Mouse (Mus musculus): Measurements from ENCODE around the gene Ubap2l. TPM values are rescaled to one million over a fixed set of nuclear protein-coding genes. Genes with fewer than 3 reads are reported as not detected.

The Ubap2l gene
- polyA plus RNA-seq, 1 experiment from 2014 or later, result 145 TPM

DNA sequence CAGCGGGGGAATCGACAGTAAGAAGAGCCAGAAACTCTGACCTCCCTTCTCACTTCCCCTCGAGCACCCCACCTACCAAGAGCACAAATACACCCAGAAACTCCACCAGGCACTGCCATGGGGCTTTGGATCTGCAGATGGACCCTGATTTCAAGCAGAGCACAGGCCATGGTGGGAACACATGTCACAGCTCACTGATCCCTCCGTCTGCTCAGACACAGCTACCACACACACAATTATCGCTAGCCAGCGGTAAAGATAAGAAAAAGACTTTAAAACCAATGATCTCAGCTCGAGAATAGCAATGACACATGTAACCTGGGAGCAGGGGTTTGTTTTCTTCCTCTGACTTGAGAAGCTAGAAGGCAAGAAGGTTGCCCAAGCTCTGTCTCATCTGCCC lies 83.9 kb downstream of the Ubap2l start:
- no peak for DNase-seq (ENCODE audit: low spot score)

DNA sequence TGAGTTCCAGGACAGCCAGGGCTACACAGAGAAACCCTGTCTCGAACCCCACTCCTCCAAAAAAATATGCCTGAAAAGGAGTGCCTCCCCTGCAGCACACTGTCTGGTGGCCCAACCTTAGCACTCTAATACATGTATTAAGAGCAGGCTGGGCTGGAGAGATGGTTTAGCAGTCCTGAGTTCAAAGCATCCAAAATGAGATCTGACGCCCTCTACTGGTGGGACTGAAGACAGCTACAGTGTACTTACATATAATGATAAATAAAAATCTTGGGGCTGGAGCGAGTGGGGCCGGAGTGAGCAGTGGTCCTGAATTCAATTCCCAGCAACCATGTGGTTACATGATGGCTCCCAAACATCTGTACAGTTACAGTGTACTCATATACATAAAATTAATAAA lies 85.5 kb downstream of the Ubap2l start:
- peak; percentile 57 for DNase-seq (ENCODE audit: low spot score)

DNA sequence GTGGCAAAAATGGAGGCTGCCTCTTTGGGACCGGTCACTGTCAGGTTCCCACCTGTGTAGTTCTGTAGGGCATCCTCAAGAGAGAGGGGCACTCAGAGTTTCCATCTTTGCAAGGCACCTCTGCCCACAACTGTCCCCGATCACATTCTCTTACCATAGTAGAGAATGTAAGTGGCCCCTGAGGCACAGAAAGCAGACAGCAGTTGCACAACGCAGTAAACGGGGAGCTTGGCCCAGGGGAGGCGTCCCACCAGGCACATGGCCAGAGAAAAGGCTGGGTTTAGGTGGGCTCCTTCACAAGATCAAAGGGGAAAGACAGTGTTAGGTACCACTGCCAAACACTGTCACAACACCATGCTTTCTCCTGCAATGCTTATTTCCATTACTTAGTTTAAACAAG lies 86.5 kb downstream of the Ubap2l start:
- DNase-seq (ENCODE audit: low spot score), result no peak

DNA sequence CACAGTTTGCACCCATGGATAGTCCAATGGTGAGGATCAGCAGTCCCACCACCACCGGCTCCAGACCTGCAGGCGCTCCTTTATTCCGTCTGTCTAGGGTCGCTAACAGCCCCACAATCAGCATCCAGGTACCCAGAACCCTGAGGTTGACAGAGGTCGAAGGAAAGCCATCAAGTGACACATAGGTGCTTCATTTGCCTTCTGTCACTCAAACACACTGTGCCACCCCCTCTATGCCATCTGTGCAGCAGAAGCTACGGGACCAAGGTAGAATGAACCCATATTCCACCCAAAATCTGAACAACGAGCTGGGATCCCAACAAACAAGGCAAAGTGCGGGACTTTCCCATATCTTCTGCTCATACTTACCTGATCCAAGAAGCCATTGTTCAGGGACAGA lies 86.9 kb downstream of the Ubap2l start:
- no peak for DNase-seq (ENCODE audit: low spot score)

DNA sequence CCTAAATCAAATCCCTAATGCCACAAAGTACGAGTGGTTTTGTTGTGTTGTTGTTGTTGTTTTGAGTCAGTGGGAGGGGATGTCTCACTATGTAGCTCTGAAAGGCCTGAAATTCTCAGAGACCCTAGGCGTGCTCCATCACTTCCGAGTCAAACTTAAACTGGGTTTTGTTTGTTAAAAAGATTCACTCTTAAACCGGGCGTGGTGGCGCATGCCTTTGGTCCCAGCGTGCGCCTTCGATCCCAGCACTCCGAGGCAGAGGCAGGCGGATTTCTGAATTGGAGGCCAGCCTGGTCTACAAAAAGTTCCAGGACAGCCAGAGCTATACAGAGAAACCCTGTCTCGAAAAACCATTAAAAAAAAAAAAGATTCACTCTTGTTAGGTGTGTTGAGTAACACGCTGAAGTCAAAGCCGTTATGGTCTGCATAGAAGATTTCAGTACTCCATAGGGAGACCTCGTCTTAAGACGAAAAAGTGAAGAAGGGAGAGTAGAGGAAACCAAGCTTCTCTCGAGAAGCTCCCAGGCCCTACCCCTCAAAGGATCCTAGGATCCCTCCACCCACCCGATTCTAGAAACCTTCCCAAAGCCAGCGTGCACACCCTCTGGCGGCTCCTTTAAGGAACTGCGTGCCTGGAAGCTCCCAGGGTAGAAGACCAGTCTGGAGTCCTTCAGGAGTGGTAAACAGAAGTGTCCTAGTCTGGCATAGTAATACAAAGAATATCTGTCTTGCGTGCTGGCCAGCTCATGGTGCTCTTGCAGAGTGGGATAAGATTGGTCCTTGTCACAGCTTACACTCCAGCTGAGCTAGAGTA lies 88.3 kb downstream of the Ubap2l start:
- DNase-seq (ENCODE audit: low spot score), result peak; percentile 68

DNA sequence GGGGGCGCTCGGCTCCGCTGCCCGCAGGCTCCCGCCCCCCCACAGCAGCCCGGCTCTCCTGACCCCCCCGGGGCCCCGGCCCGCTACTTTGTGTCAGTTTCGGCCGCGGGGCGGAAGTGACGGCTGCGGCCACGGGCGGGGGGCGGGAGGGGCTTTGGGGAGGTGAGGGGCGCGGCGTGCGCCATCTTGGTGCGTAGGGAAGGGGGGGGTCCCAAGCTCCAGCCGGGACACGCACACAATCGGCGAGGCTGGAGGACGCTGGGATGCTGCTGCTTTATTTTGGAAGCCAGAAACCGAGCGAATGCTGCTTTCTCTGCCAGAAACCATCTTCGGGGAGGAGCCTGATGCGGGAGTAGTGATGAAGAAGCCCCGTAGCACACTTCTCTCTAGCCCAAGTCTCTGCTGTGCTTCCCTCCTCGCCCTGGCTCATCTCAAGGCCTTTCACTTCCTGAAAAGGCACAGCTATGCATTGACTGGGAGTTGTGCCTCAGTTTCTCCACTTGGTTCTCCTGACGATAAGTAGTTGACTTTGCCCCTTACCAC lies 89.1 kb downstream of the Ubap2l start, which contains the start of gene Atp8b2:
Gene Atp8b2, minus strand, starts transcription at position 288 of the 543 bp plus-strand sequence.
- DNase-seq (ENCODE audit: low spot score), result peak; percentile 75

DNA sequence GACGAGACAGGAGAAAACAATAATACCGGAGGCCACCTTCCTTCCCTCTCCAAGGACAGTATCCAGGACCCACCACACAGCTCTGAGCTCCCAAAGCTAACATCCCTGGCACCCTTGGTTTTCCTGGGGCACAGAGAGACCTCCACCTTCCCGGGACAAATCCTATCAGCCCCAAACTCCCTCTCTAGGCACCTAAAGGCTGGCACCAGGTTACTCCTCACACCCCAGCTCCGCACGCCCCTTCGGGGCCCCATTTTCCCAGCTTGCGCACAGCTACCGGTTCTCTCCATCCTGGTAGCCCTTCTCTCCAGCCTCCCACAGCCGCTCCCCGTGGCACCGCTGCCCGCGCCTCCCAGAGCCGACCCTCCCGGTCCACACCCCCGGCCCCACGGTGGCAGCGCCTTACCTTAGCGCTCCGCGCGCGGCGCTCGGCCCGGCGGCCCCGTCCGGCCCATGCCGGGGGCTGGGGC lies 89.6 kb downstream of the Ubap2l start:
- DNase-seq (ENCODE audit: low spot score), result no peak

DNA sequence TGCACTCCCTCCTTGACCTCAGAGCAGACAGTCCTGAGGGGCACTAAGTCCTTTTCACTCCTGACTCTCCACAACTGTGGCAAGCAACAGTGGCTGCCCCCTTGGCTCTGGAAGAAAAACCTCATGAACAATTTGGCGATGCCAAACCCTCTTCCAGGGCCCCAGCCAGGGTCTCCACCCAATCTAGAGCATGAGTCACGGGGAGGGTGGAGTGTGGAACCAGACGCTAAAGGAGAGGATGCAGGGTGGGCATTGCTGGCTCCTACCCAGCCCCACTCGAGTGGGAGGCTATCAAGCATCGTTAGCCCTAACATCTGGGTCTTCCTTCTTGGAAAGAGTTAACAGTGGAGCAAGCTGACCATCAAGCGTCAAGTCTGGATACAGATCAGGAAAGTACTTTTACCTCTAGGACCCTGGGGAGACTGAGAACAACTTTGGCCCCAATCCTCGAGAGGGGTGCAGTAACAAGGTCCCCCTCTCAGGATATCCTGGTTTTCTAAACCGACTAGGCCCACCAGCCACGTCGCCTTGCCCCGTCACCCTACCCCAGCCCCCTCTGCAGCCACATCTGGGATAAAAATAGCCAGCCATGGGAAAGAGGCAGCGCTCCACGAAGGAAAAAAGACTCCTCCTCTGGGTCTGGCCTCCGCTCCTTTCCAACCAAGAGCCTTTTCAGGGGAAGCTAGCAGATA lies 90.2 kb downstream of the Ubap2l start:
- peak; percentile 26 for DNase-seq (ENCODE audit: low spot score)

DNA sequence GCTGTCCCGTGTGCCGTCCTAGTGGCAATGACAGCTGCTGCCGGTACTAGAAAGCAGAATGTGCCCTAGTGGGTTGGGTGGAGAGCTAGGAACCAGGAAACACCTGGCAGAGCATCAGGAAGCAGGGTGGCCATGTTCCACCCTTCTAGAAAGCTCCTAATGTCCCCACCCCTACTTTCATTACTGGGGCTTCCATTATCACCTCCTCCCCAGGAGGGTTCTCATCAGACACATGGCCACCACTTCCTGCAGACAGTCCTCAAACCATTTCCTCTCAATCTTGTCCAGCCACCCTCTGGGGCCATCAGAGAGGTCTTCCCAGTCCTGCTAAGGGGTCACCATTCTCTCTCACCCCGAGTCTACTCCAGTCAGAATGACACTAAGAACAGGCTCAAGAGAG lies 91.0 kb downstream of the Ubap2l start:
- peak; percentile 48 for DNase-seq (ENCODE audit: low spot score)

DNA sequence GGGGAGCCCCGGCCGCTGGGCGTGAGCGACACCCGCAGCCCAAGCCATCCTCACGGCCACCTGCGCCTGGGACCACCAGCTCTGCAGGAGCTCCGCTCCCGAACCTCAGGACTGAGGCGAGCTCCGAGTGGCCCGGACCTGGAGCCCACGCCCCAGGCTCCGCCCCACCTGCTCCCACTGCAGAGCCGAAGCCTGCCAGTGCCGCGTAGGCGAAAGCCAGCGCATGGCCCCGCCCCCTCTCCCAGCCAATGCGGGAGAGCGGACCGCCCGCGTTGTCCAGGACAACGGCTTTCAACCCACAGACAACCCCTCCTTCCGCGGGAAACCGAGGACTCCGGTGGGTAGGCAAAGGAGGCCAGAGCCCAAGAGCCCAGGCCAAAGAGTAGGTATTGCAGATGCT lies 92.0 kb downstream of the Ubap2l start:
- peak; percentile 84 for DNase-seq (ENCODE audit: low spot score)

DNA sequence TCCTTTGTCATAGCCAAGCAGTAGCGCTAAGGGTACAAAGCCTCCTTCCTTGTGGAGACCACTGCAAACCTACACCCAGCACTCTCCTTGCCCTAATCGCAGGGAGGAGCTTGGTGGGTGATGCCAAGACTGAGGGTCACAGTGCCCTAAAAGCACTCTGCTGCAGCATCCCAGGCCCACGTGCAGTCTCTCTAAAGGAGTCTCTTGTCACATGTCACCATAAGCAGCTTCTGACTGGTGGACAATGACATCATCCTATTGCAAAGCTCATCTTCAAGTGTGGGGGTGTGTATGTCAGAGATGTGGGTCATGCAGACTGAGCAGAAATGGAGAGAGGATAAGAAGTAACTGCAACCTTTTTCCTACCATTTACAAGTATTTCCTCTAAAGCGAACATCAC lies 93.0 kb downstream of the Ubap2l start:
- DNase-seq (ENCODE audit: low spot score), result no peak

DNA sequence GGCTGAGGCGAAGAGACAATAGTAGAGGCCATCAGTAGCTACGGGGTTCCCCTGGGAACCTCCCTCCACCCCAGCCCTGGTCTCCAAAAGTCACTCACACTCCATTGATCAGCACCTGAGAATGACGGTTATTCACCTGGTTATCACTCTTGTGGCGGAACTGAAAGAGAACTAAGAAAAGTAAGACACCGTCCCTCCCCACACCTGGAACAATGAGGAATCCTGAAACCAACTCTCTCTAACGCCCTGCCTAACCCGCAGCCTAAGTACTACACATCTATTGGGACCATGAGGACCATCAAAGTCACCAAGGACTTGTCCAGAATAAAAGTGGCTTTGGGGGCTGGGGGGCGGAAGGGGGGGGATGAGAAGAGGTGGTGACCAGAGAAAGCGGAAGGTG lies 94.5 kb downstream of the Ubap2l start:
- no peak for DNase-seq (ENCODE audit: low spot score)

DNA sequence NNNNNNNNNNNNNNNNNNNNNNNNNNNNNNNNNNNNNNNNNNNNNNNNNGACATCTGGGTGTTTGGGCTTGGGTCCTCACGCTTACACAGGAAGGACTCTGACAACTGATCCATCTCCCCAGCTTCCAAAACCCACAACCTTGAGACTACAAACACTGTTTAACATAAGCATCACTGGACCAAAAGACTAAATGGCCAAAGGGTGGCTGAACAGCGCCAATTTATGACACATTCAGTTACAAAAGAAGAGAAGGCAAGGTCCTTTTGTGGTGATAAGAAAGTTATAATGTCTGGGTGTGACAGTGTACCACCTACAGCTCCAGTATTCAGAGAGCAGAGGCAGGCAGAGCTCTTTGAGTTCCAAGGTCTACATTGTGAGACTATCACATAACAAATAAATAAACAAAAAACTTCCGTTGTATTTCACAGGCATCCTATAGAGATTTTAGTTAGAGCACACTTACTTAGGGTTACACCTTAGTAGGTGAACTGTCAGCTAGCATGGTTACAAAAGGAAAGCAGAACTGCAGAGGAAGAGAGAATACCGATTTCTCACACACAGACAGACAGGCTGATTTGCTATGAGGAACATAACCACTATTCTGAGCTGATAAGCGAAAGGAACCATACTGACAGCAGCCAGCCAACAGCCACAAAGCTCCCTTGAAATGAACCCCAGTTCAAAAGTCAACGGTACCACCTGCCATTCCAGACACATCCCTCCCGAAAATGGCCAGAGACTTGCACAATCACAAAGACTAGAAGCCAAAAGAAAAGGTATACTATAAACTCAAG lies 96.1 kb downstream of the Ubap2l start:
- no peak for DNase-seq (ENCODE audit: low spot score)

DNA sequence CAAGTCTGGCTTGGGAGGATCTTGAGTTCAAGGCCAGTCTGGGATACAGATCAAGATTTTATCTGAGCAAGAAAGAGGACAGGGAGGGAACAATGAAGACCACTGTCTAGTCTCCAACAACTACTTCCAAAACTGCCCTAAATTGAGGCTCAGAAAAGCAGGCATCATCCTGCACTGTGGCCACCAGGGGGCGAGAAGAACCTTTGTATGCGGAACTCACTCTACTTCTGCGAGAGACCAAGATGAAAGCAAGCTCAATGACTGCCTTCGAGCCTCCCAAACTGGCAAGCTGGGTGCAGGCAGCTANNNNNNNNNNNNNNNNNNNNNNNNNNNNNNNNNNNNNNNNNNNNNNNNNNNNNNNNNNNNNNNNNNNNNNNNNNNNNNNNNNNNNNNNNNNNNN lies 99.0 kb downstream of the Ubap2l start:
- peak; percentile 85 for DNase-seq (ENCODE audit: low spot score)

MicroRNA genes within 50 kb of the gene (microRNA counts, 519-probe panel; counts per million panel counts)
- microRNA mmu-miR-190b, result 4,785 counts per million, percentile 82 among the panel's probes with 10 or more counts

Small RNA genes within 50 kb of the gene (microRNA-seq; reads per million reads assigned to microRNA genes)
- gene Mir190b (ENCODE audit: borderline number of aligned reads), result 27.1 reads per million, percentile 31 among the genes with 10 or more reads in this experiment
- gene Mir7669 (ENCODE audit: borderline number of aligned reads), result 2.9 reads per million

Other genes with a start within 250 kb of the Ubap2l start
- gene She, start 221.3 kb downstream of the Ubap2l start, polyA plus RNA-seq (2015; fragmentation: Nextera tagmentation; extraction: Ambion mirVana), result 1.0 and 1.1 TPM in 2 replicates
- gene Il6ra, start 139.4 kb downstream of the Ubap2l start, polyA plus RNA-seq (2015; fragmentation: Nextera tagmentation; extraction: Ambion mirVana), result 4.1 and 4.2 TPM in 2 replicates
- 7.9 and 8.7 TPM in 2 replicates for gene Atp8b2, start 89.1 kb downstream of the Ubap2l start, polyA plus RNA-seq (2015; fragmentation: Nextera tagmentation; extraction: Ambion mirVana)
- 126 and 141 TPM in 2 replicates for gene Hax1, start 53.8 kb downstream of the Ubap2l start, polyA plus RNA-seq (2015; fragmentation: Nextera tagmentation; extraction: Ambion mirVana)
- gene 4933434E20Rik, start 992 bp downstream of the Ubap2l start, polyA plus RNA-seq (2015; fragmentation: Nextera tagmentation; extraction: Ambion mirVana), result 176 and 182 TPM in 2 replicates
- 687 and 711 TPM in 2 replicates for gene Tpm3, start 20.0 kb upstream of the Ubap2l start, polyA plus RNA-seq (2015; fragmentation: Nextera tagmentation; extraction: Ambion mirVana)
- gene Nup210l, start 51.5 kb upstream of the Ubap2l start, polyA plus RNA-seq (2015; fragmentation: Nextera tagmentation; extraction: Ambion mirVana), result 0.15 and 0.27 TPM in 2 replicates
- 2,641 and 2,777 TPM in 2 replicates for gene Rps27, start 161.0 kb upstream of the Ubap2l start, polyA plus RNA-seq (2015; fragmentation: Nextera tagmentation; extraction: Ambion mirVana)
- gene Rab13, start 161.1 kb upstream of the Ubap2l start, polyA plus RNA-seq (2015; fragmentation: Nextera tagmentation; extraction: Ambion mirVana), result 5.0 and 5.8 TPM in 2 replicates
- 169 and 171 TPM in 2 replicates for gene Jtb, start 179.0 kb upstream of the Ubap2l start, polyA plus RNA-seq (2015; fragmentation: Nextera tagmentation; extraction: Ambion mirVana)
- 3.3 and 3.9 TPM in 2 replicates for gene Creb3l4, start 190.9 kb upstream of the Ubap2l start, polyA plus RNA-seq (2015; fragmentation: Nextera tagmentation; extraction: Ambion mirVana)
- 92.7 and 96.1 TPM in 2 replicates for gene Slc39a1, start 195.5 kb upstream of the Ubap2l start, polyA plus RNA-seq (2015; fragmentation: Nextera tagmentation; extraction: Ambion mirVana)
- 16.1 and 21.1 TPM in 2 replicates for gene Crtc2, start 201.5 kb upstream of the Ubap2l start, polyA plus RNA-seq (2015; fragmentation: Nextera tagmentation; extraction: Ambion mirVana)
- gene Dennd4b, start 212.6 kb upstream of the Ubap2l start, polyA plus RNA-seq (2015; fragmentation: Nextera tagmentation; extraction: Ambion mirVana), result 9.4 TPM in 2 replicates
- 10.1 and 14.1 TPM in 2 replicates for gene Gatad2b, start 240.6 kb upstream of the Ubap2l start, polyA plus RNA-seq (2015; fragmentation: Nextera tagmentation; extraction: Ambion mirVana)

Data from thymus, postnatal 0 days (tissue).